Mouse (Mus musculus): ENCODE data around the gene Swsap1.
A peak's percentile ranks its signal among the peaks of the same experiment; 100 is the strongest.

The Swsap1 gene

GRCm38 (mm10) chr9:21968883-21969282, 13.3 kb downstream of the Swsap1 start:
- DNase-seq, result no peak

DNA sequence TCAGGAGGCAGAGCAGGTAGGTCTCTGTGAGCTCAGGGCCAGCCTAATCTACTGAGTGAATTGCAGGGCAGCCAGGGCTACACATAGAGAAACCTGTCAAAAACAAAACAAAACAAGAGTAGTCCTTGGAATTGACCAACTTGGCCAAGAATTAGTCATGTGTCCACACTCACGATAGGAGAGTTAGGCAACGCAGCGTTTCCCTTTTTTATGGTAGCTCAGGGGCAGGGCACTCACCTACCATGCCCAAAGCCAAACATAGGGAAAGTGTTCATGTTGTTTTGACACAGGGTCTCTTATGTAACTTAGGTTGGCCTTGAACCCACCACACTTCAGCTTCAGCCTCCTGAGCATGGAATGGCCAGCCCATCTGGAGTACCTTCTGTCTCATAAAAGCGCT, 13.7 kb downstream of the Swsap1 start:
- no peak for DNase-seq

GRCm38 (mm10) chr9:21976626-21977175, 21.1 kb downstream of the Swsap1 start:
- no peak for DNase-seq

- DNase-seq, result no peak
Observed at GRCm38 (mm10) chr9:21977331-21977730, 21.8 kb downstream of the Swsap1 start.

GRCm38 (mm10) chr9:21977972-21978371, 22.4 kb downstream of the Swsap1 start:
- peak in 1 of 2 experiments; percentile 55 for DNase-seq

GRCm38 (mm10) chr9:21978398-21979128, 23.0 kb downstream of the Swsap1 start:
- no peak for DNase-seq

DNA sequence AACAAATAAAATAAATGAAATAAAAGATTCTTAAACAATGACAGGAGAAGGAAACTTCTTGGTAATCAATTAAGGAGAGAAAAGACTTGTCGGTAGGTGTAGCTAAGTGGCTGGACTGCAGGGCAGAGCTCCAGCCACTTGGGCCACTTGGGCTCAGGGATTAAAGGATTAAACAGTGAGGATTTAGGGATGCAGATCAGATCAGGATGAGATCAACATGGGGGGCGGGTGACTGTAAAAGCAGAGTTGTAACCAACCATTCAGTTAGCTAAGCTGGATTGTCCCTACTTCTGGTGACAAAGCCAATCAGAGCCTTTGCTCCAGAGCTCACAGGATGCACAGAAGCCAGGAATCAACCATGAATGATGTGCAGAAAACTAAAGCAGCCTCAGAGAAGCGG, 28.4 kb downstream of the Swsap1 start:
- no peak for DNase-seq

- no peak for DNase-seq
Observed at GRCm38 (mm10) chr9:21987592-21988342, 32.2 kb downstream of the Swsap1 start.

DNA sequence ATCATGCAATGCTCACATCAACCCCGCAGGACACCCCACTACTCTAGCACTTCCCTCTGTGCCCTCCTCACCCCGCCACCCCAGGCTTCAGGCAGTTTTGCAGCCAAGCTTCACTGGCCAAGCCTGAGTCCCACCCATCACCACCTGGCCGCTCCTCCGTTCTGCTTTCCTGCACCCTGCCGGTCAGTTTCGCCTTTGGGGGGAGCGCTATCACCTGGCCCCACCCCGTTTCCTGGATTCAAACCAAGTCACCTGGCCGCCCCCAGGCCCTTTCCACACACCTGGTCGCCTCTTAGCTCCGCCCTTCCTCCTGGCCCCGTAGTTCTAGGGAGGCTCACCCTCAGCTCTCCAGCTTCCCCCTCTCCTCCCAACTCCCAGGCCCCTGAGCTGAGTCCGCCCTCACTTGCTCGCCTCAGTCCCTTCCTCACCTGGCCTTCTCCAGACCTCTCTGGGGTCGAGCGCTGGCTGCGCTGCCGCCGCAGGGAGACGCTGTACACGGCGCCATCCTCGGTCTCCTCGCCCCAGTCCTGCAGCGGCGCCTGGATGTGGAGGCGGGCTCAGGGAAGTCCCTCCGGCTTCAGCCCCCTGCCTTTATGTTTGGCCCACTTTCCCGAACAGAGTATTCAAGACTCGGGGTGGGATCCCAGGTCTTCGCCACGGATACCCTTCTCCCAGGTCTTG, 33.0 kb downstream of the Swsap1 start:
- DNase-seq, result peak in 1 of 2 experiments; percentile 14

GRCm38 (mm10) chr9:21989230-21990110, 33.9 kb downstream of the Swsap1 start, which contains the start of gene Rgl3:
Gene Rgl3, minus strand, starts transcription at chr9:21989446.
- peak in 1 of 2 experiments; percentile 24 for DNase-seq

DNA sequence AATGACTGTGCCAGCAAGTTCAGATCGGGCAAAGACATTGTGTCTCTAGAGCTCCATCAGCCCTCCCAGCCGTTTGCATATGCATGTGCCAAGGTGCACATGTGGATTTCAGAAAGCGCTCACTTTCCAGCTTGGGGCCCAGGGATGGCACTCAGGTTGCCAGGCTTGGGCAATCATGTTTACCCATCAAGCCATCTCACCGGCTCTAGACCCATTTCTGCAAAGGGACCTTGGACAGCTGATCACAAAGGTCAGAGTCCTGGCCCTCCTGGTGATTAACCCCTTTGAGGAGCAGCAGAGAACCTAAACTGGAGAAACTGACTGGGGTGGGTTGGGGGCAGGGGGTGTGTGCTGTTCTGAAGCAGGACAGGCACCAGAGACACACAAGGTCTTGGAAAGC, 36.7 kb downstream of the Swsap1 start:
- DNase-seq, result no peak

- DNase-seq, result no peak
Observed at GRCm38 (mm10) chr9:21996178-21996867, 40.8 kb downstream of the Swsap1 start.

DNA sequence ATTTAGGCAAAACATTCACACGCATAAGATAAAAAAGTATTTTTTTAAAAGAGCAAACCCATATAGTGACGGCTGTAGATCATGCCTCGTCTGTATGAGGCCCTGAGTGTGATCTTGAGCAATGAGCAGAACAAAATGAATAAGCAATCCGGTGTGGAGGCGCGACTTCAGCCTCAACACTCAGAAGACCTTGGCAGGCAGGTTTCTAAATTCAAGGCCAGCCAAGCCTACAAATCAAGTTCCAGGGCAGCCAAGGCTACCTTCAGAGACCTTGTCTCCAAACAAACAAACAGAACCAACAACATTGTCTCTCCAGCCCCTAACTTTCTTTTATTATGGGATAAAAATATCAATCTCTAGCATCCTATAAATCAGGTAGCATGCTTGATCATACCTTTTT, 44.7 kb downstream of the Swsap1 start:
- DNase-seq, result no peak

DNA sequence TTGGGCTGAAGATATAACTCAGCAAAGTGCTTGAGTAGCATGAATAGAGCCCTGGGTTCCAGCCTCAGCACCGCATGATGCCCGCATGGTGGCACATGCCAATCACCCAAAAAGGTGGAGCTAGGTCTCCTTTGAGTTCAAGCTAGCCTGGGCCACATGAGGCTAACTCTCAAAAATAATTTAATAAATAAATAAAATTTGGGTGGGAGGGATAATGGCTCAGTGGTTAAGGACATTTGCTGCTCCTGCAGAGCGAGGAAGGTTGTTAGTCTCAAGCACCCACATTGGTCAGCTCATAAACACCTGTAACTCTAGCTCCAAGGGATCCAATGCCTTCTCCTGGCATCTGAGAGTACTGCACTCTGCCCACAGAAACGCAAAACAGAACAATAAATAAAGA, 46.1 kb downstream of the Swsap1 start:
- DNase-seq, result no peak

- DNase-seq, result peak; percentile 97 to 99
Observed at GRCm38 (mm10) chr9:22002194-22003162, 46.9 kb downstream of the Swsap1 start, which contains the start of the genes Ccdc151 and Prkcsh. Gene Ccdc151, minus strand, starts transcription at chr9:22002634. Gene Prkcsh, plus strand, starts transcription at chr9:22002806.

GRCm38 (mm10) chr9:22003163-22003554, 47.6 kb downstream of the Swsap1 start:
- no peak for DNase-seq

DNA sequence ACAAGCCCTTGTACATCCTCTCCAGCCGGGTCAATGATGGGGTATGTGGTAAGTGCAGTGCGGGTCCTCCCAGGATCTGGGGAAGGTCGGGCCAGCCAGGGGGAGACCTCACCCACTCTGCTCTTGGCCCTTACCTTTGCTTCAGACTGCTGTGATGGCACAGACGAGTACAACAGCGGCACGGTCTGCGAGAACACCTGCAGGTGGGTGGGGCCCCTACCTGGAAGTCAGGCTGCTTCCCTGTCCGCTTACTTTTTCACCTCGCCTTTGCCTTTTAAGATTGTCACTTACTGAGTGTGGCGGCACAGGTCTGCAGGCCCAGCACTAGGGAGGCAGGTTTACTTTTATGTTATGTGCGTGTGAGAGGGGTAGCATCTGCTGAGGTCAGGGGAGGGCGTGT, 49.0 kb downstream of the Swsap1 start:
- DNase-seq, result no peak
